ENCODE assay signal across 8 mouse cellular contexts in the genomic region with DNA sequence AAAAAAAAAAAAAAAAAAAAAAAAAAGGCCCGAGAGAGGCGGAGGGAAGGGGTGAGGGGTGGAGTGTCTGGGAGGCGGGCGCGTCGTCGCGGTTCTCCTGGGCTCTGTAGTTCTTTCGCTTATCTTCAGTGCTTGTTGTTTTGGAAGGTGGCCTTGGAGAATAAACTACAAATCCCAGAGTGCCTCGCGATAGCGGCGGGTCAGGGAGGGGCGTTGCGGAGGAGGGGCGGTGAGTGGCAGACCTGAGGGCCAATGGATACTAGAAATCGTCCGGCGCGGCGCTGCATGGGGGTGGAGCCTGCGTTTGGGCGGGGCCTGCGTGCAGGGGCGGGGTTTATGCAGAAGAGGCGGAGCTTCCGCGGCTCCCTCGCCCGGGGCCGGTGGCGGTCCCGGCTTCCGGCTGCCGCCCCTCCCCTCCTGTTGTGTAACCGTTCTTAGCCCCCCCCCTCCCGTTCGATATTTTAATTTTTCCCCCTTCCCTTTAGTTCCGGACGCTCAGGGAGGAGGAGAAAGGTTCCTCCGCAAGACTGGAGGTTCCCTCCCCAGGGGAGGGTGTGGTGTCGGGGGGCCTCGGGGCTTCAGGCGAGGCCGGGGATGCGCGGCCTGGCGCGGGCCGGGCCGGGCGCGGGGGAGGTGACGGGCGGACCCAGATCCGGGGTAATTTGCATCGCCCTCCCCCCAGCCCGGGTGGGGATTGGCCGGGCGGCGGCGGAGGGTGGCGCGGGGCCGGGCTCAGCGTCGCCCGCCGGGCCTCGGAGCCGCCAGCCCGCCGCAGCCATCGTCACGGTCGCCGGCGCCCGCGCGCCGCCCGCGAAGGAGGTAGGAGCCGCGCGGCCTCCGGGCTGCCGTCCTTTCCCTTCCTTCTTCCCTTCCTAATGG. TPM values are rescaled to one million over a fixed set of nuclear protein-coding genes. Genes with fewer than 3 reads are reported as not detected.
DNase-seq lines count a peak whose midpoint lies in the region; ATAC-seq and TF ChIP-seq lines count a peak whose summit lies in the region.

No protein-coding gene starts in this region.

- peak overlapping the region; percentile 98 for H3K9ac ChIP-seq in heart, embryonic 15.5 days
- H3K9ac ChIP-seq in liver, embryonic 14.5 days (replicated peaks): peak overlapping the region; percentile 99
- peak overlapping the region; percentile 86 for H3K9ac ChIP-seq in neural tube, embryonic 11.5 days (ENCODE audit: low read length)
- peak overlapping the region; percentile 98 for H3K9ac ChIP-seq in stomach, postnatal 0 days (ENCODE audit: low read length)

- no peaks in the 10 kb centered on the region for H3K27me3 ChIP-seq in heart, embryonic 15.5 days
- H3K27me3 ChIP-seq in liver, embryonic 14.5 days (ENCODE audit: control insufficient read depth, insufficient read depth, low read length): no peaks in the 10 kb centered on the region
- peaks cover 30% of the 10 kb centered on the region for H3K27me3 ChIP-seq in neural tube, embryonic 11.5 days (ENCODE audit: control insufficient read depth, insufficient read depth, low read length)
- H3K27me3 ChIP-seq in stomach, postnatal 0 days (ENCODE audit: control insufficient read depth, insufficient read depth, low read length): no peaks in the 10 kb centered on the region

- WGBS in heart, embryonic 15.5 days: under 1% methylated on average over 52 of the region's 89 CpGs
- WGBS in liver, embryonic 14.5 days (ENCODE audit: insufficient replicate concordance): under 1% methylated on average over 57 of the region's 89 CpGs
- WGBS in neural tube, embryonic 11.5 days: under 1% methylated on average over 80 of the region's 89 CpGs
- WGBS in stomach, postnatal 0 days: under 1% methylated on average over 49 of the region's 89 CpGs

- peak overlapping the region; percentile 99 for H3K27ac ChIP-seq in heart, embryonic 15.5 days
- H3K27ac ChIP-seq in liver, embryonic 14.5 days: peak overlapping the region; percentile 80
- H3K27ac ChIP-seq in neural tube, embryonic 11.5 days (ENCODE audit: low read depth, low read length): peak overlapping the region; percentile 82
- H3K27ac ChIP-seq in stomach, postnatal 0 days (replicated peaks): peak overlapping the region; percentile 99

- H3K36me3 ChIP-seq in heart, embryonic 15.5 days: no peaks in the 10 kb centered on the region
- peaks cover 8% of the 10 kb centered on the region for H3K36me3 ChIP-seq in liver, embryonic 14.5 days (replicated peaks; ENCODE audit: control insufficient read depth, insufficient read depth, low read depth)
- H3K36me3 ChIP-seq in neural tube, embryonic 11.5 days (ENCODE audit: control insufficient read depth, insufficient read depth, low read length): no peaks in the 10 kb centered on the region
- no peaks in the 10 kb centered on the region for H3K36me3 ChIP-seq in stomach, postnatal 0 days (ENCODE audit: control insufficient read depth, insufficient read depth, low read length)

- no peak for TF ChIP-seq CTCF in liver, embryonic 14.5 days (IDR thresholded peaks at IDR 0.05; ENCODE audit: low read depth)
- no peak for TF ChIP-seq CTCF in stomach, postnatal 0 days (IDR thresholded peaks at IDR 0.05; ENCODE audit: low read depth)

- H3K4me2 ChIP-seq in heart, embryonic 15.5 days: peak overlapping the region; percentile 93
- H3K4me2 ChIP-seq in liver, embryonic 14.5 days (ENCODE audit: low read depth): peak overlapping the region; percentile 93
- H3K4me2 ChIP-seq in neural tube, embryonic 11.5 days (ENCODE audit: low read depth): peak overlapping the region; percentile 97
- peak overlapping the region; percentile 97 for H3K4me2 ChIP-seq in stomach, postnatal 0 days (replicated peaks; ENCODE audit: low read depth)

- H3K9me3 ChIP-seq in heart, embryonic 15.5 days (replicated peaks): no peaks in the 10 kb centered on the region
- no peaks in the 10 kb centered on the region for H3K9me3 ChIP-seq in liver, embryonic 14.5 days (ENCODE audit: control insufficient read depth, low read length)
- no peaks in the 10 kb centered on the region for H3K9me3 ChIP-seq in neural tube, embryonic 11.5 days (ENCODE audit: control insufficient read depth, low read length)
- H3K9me3 ChIP-seq in stomach, postnatal 0 days (ENCODE audit: control insufficient read depth, low read length): no peaks in the 10 kb centered on the region

- peak overlapping the region; percentile 98 for H3K4me3 ChIP-seq in heart, embryonic 15.5 days
- peak overlapping the region; percentile 80 to 87 for H3K4me3 ChIP-seq in liver, embryonic 14.5 days (ENCODE audit: insufficient read depth in 1 of 2, low read depth in 2 of 2, low read length in 2 of 2)
- H3K4me3 ChIP-seq in neural tube, embryonic 11.5 days (ENCODE audit: low read depth, low read length): peak overlapping the region; percentile 88
- H3K4me3 ChIP-seq in stomach, postnatal 0 days (ENCODE audit: low read depth, low read length): peak overlapping the region; percentile 98

- peaks cover 65% of the 10 kb centered on the region for H3K4me1 ChIP-seq in heart, embryonic 15.5 days (replicated peaks)
- H3K4me1 ChIP-seq in liver, embryonic 14.5 days (replicated peaks; ENCODE audit: control insufficient read depth in 2 of 2, insufficient read depth in 2 of 2, low read length in 1 of 2): peaks cover 40 to 46% of the 10 kb centered on the region in 2 experiments
- peaks cover 38% of the 10 kb centered on the region for H3K4me1 ChIP-seq in neural tube, embryonic 11.5 days (ENCODE audit: control insufficient read depth, insufficient read depth, low read length)
- H3K4me1 ChIP-seq in stomach, postnatal 0 days (replicated peaks; ENCODE audit: control insufficient read depth, insufficient read depth): peaks cover 10% of the 10 kb centered on the region

- ATAC-seq in CD4-positive, CD25-positive, alpha-beta regulatory T cell, adult 4 months: peak; percentile 83
- ATAC-seq in heart, embryonic 15.5 days (replicated peaks; ENCODE audit: insufficient number of reproducible peaks, insufficient read depth, low FRiP score, low read depth): peak; percentile 91
- ATAC-seq in liver, embryonic 14.5 days (ENCODE audit: insufficient read depth): peak; percentile 77
- peak; percentile 87 for ATAC-seq in neural tube, embryonic 11.5 days (ENCODE audit: insufficient read depth, low FRiP score, low TSS enrichment)
- ATAC-seq in stomach, postnatal 0 days (ENCODE audit: low FRiP score, low TSS enrichment): peak; percentile 87

- TF ChIP-seq EP300 in liver, embryonic 14.5 days (IDR thresholded peaks at IDR 0.05; ENCODE audit: low read depth): peak; percentile 24; the same call in 1 of the 2 replicates
- TF ChIP-seq EP300 in stomach, postnatal 0 days (optimal IDR thresholded peaks at IDR 0.05): no peak

- DNase-seq in c-Kit-negative CD71-positive TER-119-positive erythroid progenitor cells, embryonic 14.5 days (ENCODE audit: low read depth, low spot score): peak; percentile 97
- DNase-seq in fibroblast of lung, adult 2 months (ENCODE audit: low read depth): peak; percentile 95
- peak; percentile 98 to 99 for DNase-seq in kidney, postnatal 25 days
- DNase-seq in liver, embryonic 14.5 days (ENCODE audit: low read depth in 3 of 3, low spot score in 3 of 3): peak; percentile 97 to 98 (median 97)
- DNase-seq in neural tube, embryonic 11.5 days (ENCODE audit: low spot score): peak; percentile 96
- DNase-seq in stomach, postnatal 0 days (ENCODE audit: low spot score): peak; percentile 99

RNA-seq across cellular contexts. Expression of gene Zbtb7a, which starts 2.5 kb away (rescaled TPM):
- 10 to 100 TPM in 1 of 2 experiments, 1 to 10 TPM in 1; 6.5 to 11.3 TPM for polyA plus RNA-seq in CD4-positive, CD25-positive, alpha-beta regulatory T cell, adult 4 months (2017; shearing (Covaris generic))
- 25.6 and 31.0 TPM in 2 replicates for polyA plus RNA-seq in heart, embryonic 15.5 days (2015; fragmentation: Nextera tagmentation; extraction: Ambion mirVana)
- 15.2 and 16.3 TPM in 2 replicates for polyA plus RNA-seq in liver, embryonic 14.5 days (2012; rRNA removed)
- polyA plus RNA-seq in liver, embryonic 14.5 days (2014; fragmentation: Nextera tagmentation; extraction: Ambion mirVana): 25.1 and 30.8 TPM in 2 replicates
- polyA plus RNA-seq in neural tube, embryonic 11.5 days (2014; fragmentation: Nextera tagmentation; extraction: Ambion mirVana): 7.1 and 8.8 TPM in 2 replicates
- polyA plus RNA-seq in stomach, postnatal 0 days (2015; fragmentation: Nextera tagmentation; extraction: Ambion mirVana): 87.5 and 94.1 TPM in 2 replicates

RNA-seq across cellular contexts. Expression of gene Pias4, which starts 30.2 kb away (rescaled TPM):
- polyA plus RNA-seq in CD4-positive, CD25-positive, alpha-beta regulatory T cell, adult 4 months (2017; shearing (Covaris generic)): 10 to 100 TPM; 17.1 to 20.0 TPM
- polyA plus RNA-seq in heart, embryonic 15.5 days (2015; fragmentation: Nextera tagmentation; extraction: Ambion mirVana): 29.1 and 41.6 TPM in 2 replicates
- 11.2 and 13.2 TPM in 2 replicates for polyA plus RNA-seq in liver, embryonic 14.5 days (2012; rRNA removed)
- 14.9 and 19.0 TPM in 2 replicates for polyA plus RNA-seq in liver, embryonic 14.5 days (2014; fragmentation: Nextera tagmentation; extraction: Ambion mirVana)
- polyA plus RNA-seq in neural tube, embryonic 11.5 days (2014; fragmentation: Nextera tagmentation; extraction: Ambion mirVana): 68.3 and 68.4 TPM in 2 replicates
- 18.7 and 20.9 TPM in 2 replicates for polyA plus RNA-seq in stomach, postnatal 0 days (2015; fragmentation: Nextera tagmentation; extraction: Ambion mirVana)

RNA-seq across cellular contexts. Expression of gene Map2k2, which starts 31.8 kb away (rescaled TPM):
- 10 to 100 TPM; 21.5 to 28.1 TPM for polyA plus RNA-seq in CD4-positive, CD25-positive, alpha-beta regulatory T cell, adult 4 months (2017; shearing (Covaris generic))
- 130 and 153 TPM in 2 replicates for polyA plus RNA-seq in heart, embryonic 15.5 days (2015; fragmentation: Nextera tagmentation; extraction: Ambion mirVana)
- 56.0 and 60.3 TPM in 2 replicates for polyA plus RNA-seq in liver, embryonic 14.5 days (2012; rRNA removed)
- 90.0 and 98.9 TPM in 2 replicates for polyA plus RNA-seq in liver, embryonic 14.5 days (2014; fragmentation: Nextera tagmentation; extraction: Ambion mirVana)
- polyA plus RNA-seq in neural tube, embryonic 11.5 days (2014; fragmentation: Nextera tagmentation; extraction: Ambion mirVana): 212 and 240 TPM in 2 replicates
- 135 and 142 TPM in 2 replicates for polyA plus RNA-seq in stomach, postnatal 0 days (2015; fragmentation: Nextera tagmentation; extraction: Ambion mirVana)

RNA-seq across cellular contexts. Expression of gene Creb3l3, which starts 38.8 kb away (rescaled TPM):
- not detected for polyA plus RNA-seq in CD4-positive, CD25-positive, alpha-beta regulatory T cell, adult 4 months (2017; shearing (Covaris generic))
- 0.48 and 0.99 TPM in 2 replicates for polyA plus RNA-seq in heart, embryonic 15.5 days (2015; fragmentation: Nextera tagmentation; extraction: Ambion mirVana)
- polyA plus RNA-seq in liver, embryonic 14.5 days (2012; rRNA removed): 10.9 and 11.0 TPM in 2 replicates
- 16.8 and 20.1 TPM in 2 replicates for polyA plus RNA-seq in liver, embryonic 14.5 days (2014; fragmentation: Nextera tagmentation; extraction: Ambion mirVana)
- polyA plus RNA-seq in neural tube, embryonic 11.5 days (2014; fragmentation: Nextera tagmentation; extraction: Ambion mirVana): 0.11 and 0.70 TPM in 2 replicates
- 9.3 and 10.4 TPM in 2 replicates for polyA plus RNA-seq in stomach, postnatal 0 days (2015; fragmentation: Nextera tagmentation; extraction: Ambion mirVana)

RNA-seq across cellular contexts. Expression of gene Eef2, which starts 38.9 kb away (rescaled TPM):
- 1,000 to 10,000 TPM in 1 of 2 experiments, 100 to 1,000 TPM in 1; 934 to 1,665 TPM for polyA plus RNA-seq in CD4-positive, CD25-positive, alpha-beta regulatory T cell, adult 4 months (2017; shearing (Covaris generic))
- 350 and 441 TPM in 2 replicates for polyA plus RNA-seq in heart, embryonic 15.5 days (2015; fragmentation: Nextera tagmentation; extraction: Ambion mirVana)
- 476 and 570 TPM in 2 replicates for polyA plus RNA-seq in liver, embryonic 14.5 days (2012; rRNA removed)
- 233 and 270 TPM in 2 replicates for polyA plus RNA-seq in liver, embryonic 14.5 days (2014; fragmentation: Nextera tagmentation; extraction: Ambion mirVana)
- 463 and 504 TPM in 2 replicates for polyA plus RNA-seq in neural tube, embryonic 11.5 days (2014; fragmentation: Nextera tagmentation; extraction: Ambion mirVana)
- 337 and 380 TPM in 2 replicates for polyA plus RNA-seq in stomach, postnatal 0 days (2015; fragmentation: Nextera tagmentation; extraction: Ambion mirVana)

Comparison
In these comparisons a context has a peak if more than half of its experiments do, and no peak if none do; other contexts are left out.
1. Peak in every context shown above with its lines: DNase-seq, ATAC-seq, H3K4me3 ChIP-seq and H3K27ac ChIP-seq.